ENCODE assay signal across 15 mouse cellular contexts in the genomic region with DNA sequence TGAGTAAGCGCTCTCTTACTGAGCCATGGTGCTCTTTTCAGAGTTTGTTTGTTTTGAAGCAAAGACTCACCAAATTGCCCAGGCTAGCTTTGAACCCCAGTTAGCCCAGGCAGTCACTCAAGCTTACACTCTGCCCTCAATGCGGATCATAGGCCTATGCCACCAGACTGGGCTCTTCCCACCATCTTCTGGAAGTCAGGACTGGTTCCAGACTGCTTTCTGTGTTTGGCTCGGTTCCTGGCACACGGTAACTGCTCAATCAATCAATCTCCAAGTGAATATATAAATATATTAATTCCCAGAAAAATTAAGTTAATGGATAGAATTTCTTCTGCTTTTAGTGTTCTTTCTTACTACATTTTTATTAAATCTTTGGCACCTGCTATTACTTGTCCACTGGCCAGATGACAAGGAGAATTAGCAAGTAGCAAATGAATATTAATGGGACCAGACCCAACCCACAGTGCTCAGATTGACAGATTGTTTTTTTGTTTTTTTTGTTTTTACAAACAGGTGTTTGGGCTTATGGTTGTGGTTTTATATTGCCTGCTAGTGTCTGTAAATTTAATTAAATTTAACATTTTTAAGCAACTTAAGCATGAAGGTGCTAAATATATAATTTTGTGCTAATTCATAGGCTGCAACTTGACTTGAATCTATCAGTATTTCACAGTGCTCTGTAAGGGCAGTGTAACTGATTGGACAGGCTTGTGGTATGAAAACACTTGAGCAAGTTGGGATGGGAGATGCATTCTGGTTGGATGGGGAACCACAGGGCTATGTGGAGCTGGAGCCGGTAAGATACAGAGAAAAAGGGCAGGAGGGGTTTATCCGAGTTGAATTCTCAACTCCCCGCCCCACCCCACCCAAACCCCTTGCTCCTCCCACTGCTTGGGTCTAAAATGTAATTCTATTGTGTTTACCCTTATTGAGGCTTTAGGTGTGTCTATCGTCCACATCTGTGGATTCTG. TPM values are rescaled to one million over a fixed set of nuclear protein-coding genes. Genes with fewer than 3 reads are reported as not detected.
A peak's percentile ranks its signal among the peaks of the same experiment; 100 is the strongest.
DNase-seq lines count a peak whose midpoint lies in the region; ATAC-seq and TF ChIP-seq lines count a peak whose summit lies in the region.
"Had no signal": no experiment of that assay in that cellular context is flagged by ENCODE, and none has a peak within 500 bp of the region (broad histone marks: within the 10 kb centered on the region; RNA-seq: fewer than 3 reads in every experiment).

No protein-coding gene starts in this region.

- no peak overlapping the region for H3K9ac ChIP-seq in forebrain, embryonic 16.5 days (replicated peaks; ENCODE audit: low read depth, low read length)
- H3K9ac ChIP-seq in forebrain, postnatal 0 days = no peak overlapping the region
- no peak overlapping the region for H3K9ac ChIP-seq in midbrain, embryonic 12.5 days (replicated peaks)
- no peak overlapping the region for H3K9ac ChIP-seq in midbrain, embryonic 16.5 days (ENCODE audit: low read depth, low read length)
- peak overlapping the region; percentile 56 for H3K9ac ChIP-seq in liver, embryonic 11.5 days (ENCODE audit: low read depth, low read length)
- H3K9ac ChIP-seq in hindbrain, embryonic 12.5 days = no peak overlapping the region
- H3K9ac ChIP-seq: hindbrain, embryonic 15.5 days; neural tube, embryonic 12.5 days had no signal

- peak overlapping the region; percentile 35; the same call in 1 of the 2 replicates for H3K27ac ChIP-seq in forebrain, embryonic 16.5 days (ENCODE audit: low read length)
- H3K27ac ChIP-seq in forebrain, postnatal 0 days (ENCODE audit: low read depth, low read length) = no peak overlapping the region
- H3K27ac ChIP-seq in midbrain, embryonic 12.5 days (replicated peaks) = no peak overlapping the region
- H3K27ac ChIP-seq in midbrain, embryonic 16.5 days (ENCODE audit: low read length) = no peak overlapping the region
- peak overlapping the region; percentile 92 for H3K27ac ChIP-seq in liver, embryonic 11.5 days (ENCODE audit: low read depth, low read length)
- H3K27ac ChIP-seq in hindbrain, embryonic 12.5 days = no peak overlapping the region
- H3K27ac ChIP-seq: gastrocnemius, adult 2 months; hindbrain, embryonic 15.5 days; neural tube, embryonic 12.5 days had no signal

- peak; percentile 67 for ATAC-seq in forebrain, embryonic 16.5 days
- ATAC-seq in forebrain, postnatal 0 days = no peak
- 0 out of 2 replicates have a peak, but pooled peaks have one; percentile 41 for ATAC-seq in midbrain, embryonic 12.5 days (ENCODE audit: low FRiP score, low read depth)
- no peak for ATAC-seq in midbrain, embryonic 16.5 days
- peak; percentile 76 for ATAC-seq in liver, embryonic 11.5 days (replicated peaks; ENCODE audit: low FRiP score)
- no peak for ATAC-seq in hindbrain, embryonic 12.5 days (ENCODE audit: low FRiP score)

- no peak for DNase-seq in forebrain, postnatal 0 days
- no peak for DNase-seq in liver, embryonic 11.5 days (ENCODE audit: low spot score)
- no peak for DNase-seq in right cerebral cortex, postnatal 14 days
- DNase-seq: adrenal gland, postnatal 10 days; cerebellum, adult 8-10 months; gastrocnemius, adult 2 months; kidney, adult 11 months; kidney, postnatal 10 days had no signal

- no peak overlapping the region for H3K4me2 ChIP-seq in forebrain, embryonic 16.5 days (ENCODE audit: low read length)
- H3K4me2 ChIP-seq in forebrain, postnatal 0 days (ENCODE audit: low read depth) = no peak overlapping the region
- H3K4me2 ChIP-seq in midbrain, embryonic 12.5 days (replicated peaks) = no peak overlapping the region
- H3K4me2 ChIP-seq in midbrain, embryonic 16.5 days (ENCODE audit: low read length) = no peak overlapping the region
- peak overlapping the region; percentile 60 for H3K4me2 ChIP-seq in liver, embryonic 11.5 days
- H3K4me2 ChIP-seq in hindbrain, embryonic 12.5 days (replicated peaks) = no peak overlapping the region
- H3K4me2 ChIP-seq: hindbrain, embryonic 15.5 days; neural tube, embryonic 12.5 days had no signal

- H3K4me3 ChIP-seq in forebrain, embryonic 16.5 days (replicated peaks; ENCODE audit: low read length) = no peak overlapping the region
- no peak overlapping the region for H3K4me3 ChIP-seq in forebrain, postnatal 0 days (ENCODE audit: low read depth, low read length)
- no peak overlapping the region for H3K4me3 ChIP-seq in midbrain, embryonic 12.5 days
- H3K4me3 ChIP-seq in midbrain, embryonic 16.5 days (ENCODE audit: low read depth, low read length) = no peak overlapping the region
- H3K4me3 ChIP-seq in liver, embryonic 11.5 days (ENCODE audit: low read depth, low read length) = no peak overlapping the region
- no peak overlapping the region for H3K4me3 ChIP-seq in hindbrain, embryonic 12.5 days
- H3K4me3 ChIP-seq: gastrocnemius, adult 2 months; hindbrain, embryonic 15.5 days; neural tube, embryonic 12.5 days had no signal

- 57% methylated on average over 8 of the region's 8 CpGs for WGBS in forebrain, embryonic 16.5 days
- 60% methylated on average over 8 of the region's 8 CpGs for WGBS in forebrain, postnatal 0 days
- WGBS in midbrain, embryonic 12.5 days = 81% methylated on average over 8 of the region's 8 CpGs
- 84% methylated on average over 8 of the region's 8 CpGs for WGBS in midbrain, embryonic 16.5 days
- 64% methylated on average over 8 of the region's 8 CpGs for WGBS in liver, embryonic 11.5 days
- WGBS in hindbrain, embryonic 12.5 days = 77% methylated on average over 8 of the region's 8 CpGs

- TF ChIP-seq CTCF in forebrain, postnatal 0 days (IDR thresholded peaks at IDR 0.05; ENCODE audit: low read depth) = no peak

- H3K9me3 ChIP-seq in forebrain, embryonic 16.5 days (ENCODE audit: control insufficient read depth, low read length) = no peaks in the 10 kb centered on the region; the same call in 1 of the 2 replicates
- no peaks in the 10 kb centered on the region for H3K9me3 ChIP-seq in forebrain, postnatal 0 days (ENCODE audit: low read length)
- H3K9me3 ChIP-seq in midbrain, embryonic 12.5 days = 0 out of 2 replicates have a peak, but pooled peaks cover 3% of the 10 kb centered on the region
- no peaks in the 10 kb centered on the region for H3K9me3 ChIP-seq in midbrain, embryonic 16.5 days (replicated peaks; ENCODE audit: control insufficient read depth, low read length, poor library complexity, severe bottlenecking)
- H3K9me3 ChIP-seq in liver, embryonic 11.5 days (ENCODE audit: control insufficient read depth, low read length) = peaks cover 4% of the 10 kb centered on the region; the same call in 1 of the 2 replicates
- 0 out of 2 replicates have a peak, but pooled peaks cover 5% of the 10 kb centered on the region for H3K9me3 ChIP-seq in hindbrain, embryonic 12.5 days (replicated peaks)
- H3K9me3 ChIP-seq: hindbrain, embryonic 15.5 days had no signal

- no peaks in the 10 kb centered on the region for H3K36me3 ChIP-seq in forebrain, embryonic 16.5 days (ENCODE audit: control insufficient read depth, insufficient read depth)
- H3K36me3 ChIP-seq in forebrain, postnatal 0 days (ENCODE audit: insufficient read depth) = no peaks in the 10 kb centered on the region
- no peaks in the 10 kb centered on the region for H3K36me3 ChIP-seq in midbrain, embryonic 12.5 days
- H3K36me3 ChIP-seq in midbrain, embryonic 16.5 days (ENCODE audit: control insufficient read depth, insufficient read depth, low read length) = no peaks in the 10 kb centered on the region
- H3K36me3 ChIP-seq in liver, embryonic 11.5 days (ENCODE audit: control insufficient read depth, insufficient read depth, low read length) = peaks cover 2% of the 10 kb centered on the region; the same call in 1 of the 2 replicates
- H3K36me3 ChIP-seq in hindbrain, embryonic 12.5 days = no peaks in the 10 kb centered on the region
- H3K36me3 ChIP-seq: hindbrain, embryonic 15.5 days; neural tube, embryonic 12.5 days had no signal

- no peaks in the 10 kb centered on the region for H3K27me3 ChIP-seq in forebrain, embryonic 16.5 days (replicated peaks; ENCODE audit: control insufficient read depth, insufficient read depth, low read length)
- no peaks in the 10 kb centered on the region for H3K27me3 ChIP-seq in forebrain, postnatal 0 days (ENCODE audit: insufficient read depth, low read length)
- H3K27me3 ChIP-seq in midbrain, embryonic 12.5 days = no peaks in the 10 kb centered on the region
- no peaks in the 10 kb centered on the region for H3K27me3 ChIP-seq in midbrain, embryonic 16.5 days (ENCODE audit: control insufficient read depth, insufficient read depth, low read depth, low read length)
- no peaks in the 10 kb centered on the region for H3K27me3 ChIP-seq in liver, embryonic 11.5 days (replicated peaks; ENCODE audit: control insufficient read depth, insufficient read depth, low read length)
- no peaks in the 10 kb centered on the region for H3K27me3 ChIP-seq in hindbrain, embryonic 12.5 days
- H3K27me3 ChIP-seq: hindbrain, embryonic 15.5 days; neural tube, embryonic 12.5 days had no signal

- H3K4me1 ChIP-seq in forebrain, embryonic 16.5 days (replicated peaks; ENCODE audit: control insufficient read depth, insufficient read depth, low read length) = peaks cover 12% of the 10 kb centered on the region
- peaks cover 7% of the 10 kb centered on the region; the same call in 1 of the 2 replicates for H3K4me1 ChIP-seq in forebrain, postnatal 0 days (ENCODE audit: insufficient read depth)
- no peaks in the 10 kb centered on the region for H3K4me1 ChIP-seq in midbrain, embryonic 12.5 days
- H3K4me1 ChIP-seq in midbrain, embryonic 16.5 days (ENCODE audit: control insufficient read depth, insufficient read depth, low read length) = no peaks in the 10 kb centered on the region
- H3K4me1 ChIP-seq in liver, embryonic 11.5 days (replicated peaks; ENCODE audit: control insufficient read depth, insufficient read depth, low read length) = peaks cover 36% of the 10 kb centered on the region
- H3K4me1 ChIP-seq in hindbrain, embryonic 12.5 days = 0 out of 2 replicates have a peak, but pooled peaks cover 2% of the 10 kb centered on the region
- H3K4me1 ChIP-seq: neural tube, embryonic 12.5 days had no signal

RNA-seq across cellular contexts. Expression of a gene that starts 20.0 kb away (rescaled TPM):
- 98.6 and 100 TPM in 2 replicates for polyA plus RNA-seq in forebrain, embryonic 16.5 days (2015; fragmentation: Nextera tagmentation; extraction: Ambion mirVana)
- total RNA-seq in forebrain, postnatal 0 days (2014; rRNA removed) = 54.8 and 74.0 TPM in 2 replicates
- 59.9 and 77.0 TPM in 2 replicates for polyA plus RNA-seq in forebrain, postnatal 0 days (2015; fragmentation: Nextera tagmentation; extraction: Ambion mirVana)
- 46.1 and 53.1 TPM in 2 replicates for polyA plus RNA-seq in midbrain, embryonic 12.5 days (2016; fragmentation: Nextera tagmentation; extraction: Ambion mirVana)
- polyA plus RNA-seq in midbrain, embryonic 16.5 days (2015; fragmentation: Nextera tagmentation; extraction: Ambion mirVana) = 93.6 and 100 TPM in 2 replicates
- 16.6 and 17.3 TPM in 2 replicates for polyA plus RNA-seq in liver, embryonic 11.5 days (2014; fragmentation: Nextera tagmentation; extraction: Ambion mirVana)
- polyA plus RNA-seq in hindbrain, embryonic 12.5 days (2016; fragmentation: Nextera tagmentation; extraction: Ambion mirVana) = 61.9 and 66.4 TPM in 2 replicates
- total RNA-seq: MEL had no signal

Comparison
In these comparisons a context has a peak if more than half of its experiments do, and no peak if none do; other contexts are left out.
1. ATAC-seq: peak in forebrain, embryonic 16.5 days (single experiment), midbrain, embryonic 12.5 days (single experiment) and liver, embryonic 11.5 days (single experiment); none in forebrain, postnatal 0 days (single experiment), midbrain, embryonic 16.5 days (single experiment) and hindbrain, embryonic 12.5 days (single experiment).
2. H3K27ac ChIP-seq: peak in forebrain, embryonic 16.5 days (single experiment) and liver, embryonic 11.5 days (single experiment); none in forebrain, postnatal 0 days (single experiment), midbrain, embryonic 12.5 days (single experiment), midbrain, embryonic 16.5 days (single experiment) and hindbrain, embryonic 12.5 days (single experiment).